Mouse (Mus musculus): Measurements from ENCODE around the gene Sirt2. TPM values are rescaled to one million over a fixed set of nuclear protein-coding genes. Genes with fewer than 3 reads are reported as not detected.

Sirt2 gene
- polyA plus RNA-seq, 1 experiment: 100.0 TPM

- no peaks in the 10 kb centered on the region for H3K27me3 ChIP-seq (ENCODE audit: control insufficient read depth, insufficient read depth, insufficient read length)
- H3K79me2 ChIP-seq (ENCODE audit: control insufficient read depth, insufficient read depth): peaks cover 27% of the 10 kb centered on the region
- H3ac ChIP-seq (ENCODE audit: control insufficient read depth, insufficient read length): peak overlapping the region; percentile 95
- peaks cover 15% of the 10 kb centered on the region for H3K36me3 ChIP-seq (ENCODE audit: control insufficient read depth, insufficient read depth)
- H3K4me2 ChIP-seq (ENCODE audit: low read depth): peak overlapping the region; percentile 98
- TF ChIP-seq POLR2AphosphoS2 (IDR thresholded peaks at IDR 0.05; ENCODE audit: insufficient read length, low read depth): peak; percentile 97
- peak in 1 of 3 experiments; percentile 76 for TF ChIP-seq MYOG (IDR thresholded peaks at IDR 0.05; ENCODE audit: control insufficient read depth in 1 of 3, insufficient read depth in 1 of 3, insufficient read length in 2 of 3, low read depth in 2 of 3)
- TF ChIP-seq TCF12 (IDR thresholded peaks at IDR 0.05; ENCODE audit: insufficient read depth, poor library complexity, severe bottlenecking): no peak
- TF ChIP-seq POLR2A (IDR thresholded peaks at IDR 0.05; ENCODE audit: insufficient read length, low read depth): peak; percentile 82
- TF ChIP-seq MAX (IDR thresholded peaks at IDR 0.05; ENCODE audit: low read depth): no peak
- no peak for TF ChIP-seq USF1 (IDR thresholded peaks at IDR 0.05; ENCODE audit: low read depth)
- peak in 2 of 3 experiments; percentile 52 to 85 for TF ChIP-seq MYOD1 (IDR thresholded peaks at IDR 0.05; ENCODE audit: control insufficient read depth in 1 of 3, insufficient read length in 2 of 3, low read depth in 2 of 3)
- TF ChIP-seq E2F4 (IDR thresholded peaks at IDR 0.05; ENCODE audit: insufficient read depth): no peak
- no peak for TF ChIP-seq REST (IDR thresholded peaks at IDR 0.05; ENCODE audit: insufficient read depth, insufficient read length)
- TF ChIP-seq CEBPB (IDR thresholded peaks at IDR 0.05; ENCODE audit: insufficient read depth, poor library complexity, severe bottlenecking): no peak
- TF ChIP-seq SRF (IDR thresholded peaks at IDR 0.05; ENCODE audit: control insufficient read depth, insufficient read length, low read depth): no peak
- peak overlapping the region; percentile 67 for H3K4me3 ChIP-seq
These were observed 42.4 kb downstream of the Sirt2 start for GRCm38 (mm10) chr7:28808957-28809393.

DNA sequence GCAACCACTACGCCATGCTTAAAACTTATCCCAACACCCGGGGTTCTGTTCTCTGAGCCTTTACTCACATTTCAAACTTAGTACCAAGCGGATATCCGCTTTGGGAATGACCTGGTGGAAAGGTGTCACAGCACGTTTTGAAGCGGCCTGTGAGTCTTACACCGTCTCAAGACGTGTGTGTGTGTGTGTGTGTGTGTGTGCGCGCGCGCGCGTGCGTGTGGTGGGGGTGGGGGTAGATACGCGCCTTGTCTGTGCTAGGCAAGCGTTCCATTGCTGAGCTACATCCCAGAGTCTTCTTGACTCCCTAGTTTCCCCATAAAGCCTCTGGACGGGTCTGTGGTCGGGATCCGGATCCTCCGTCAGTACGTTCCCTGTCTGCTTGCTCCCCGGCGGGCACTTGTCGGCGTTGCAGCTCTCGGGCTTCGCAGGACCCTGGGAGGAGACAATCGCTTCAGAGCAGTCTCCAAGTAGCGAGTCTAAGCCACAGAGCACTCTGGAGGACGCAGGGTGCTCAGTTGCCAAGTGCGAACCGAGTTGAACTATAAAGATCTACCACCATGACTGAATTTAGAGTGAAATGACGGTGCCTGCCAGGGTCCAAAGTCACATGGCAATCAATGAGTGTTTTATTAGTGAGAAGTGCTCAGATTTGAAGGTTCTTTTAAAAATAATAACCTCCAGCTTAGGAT is 43.0 kb downstream of the Sirt2 start:
- H3K4me3 ChIP-seq: peak overlapping the region; percentile 67
- TF ChIP-seq POLR2A (IDR thresholded peaks at IDR 0.05; ENCODE audit: insufficient read length, low read depth): peak; percentile 74
- TF ChIP-seq TCF12 (IDR thresholded peaks at IDR 0.05; ENCODE audit: insufficient read depth, poor library complexity, severe bottlenecking): no peak
- peak in 1 of 3 experiments; percentile 17 for TF ChIP-seq MYOD1 (IDR thresholded peaks at IDR 0.05; ENCODE audit: control insufficient read depth in 1 of 3, insufficient read length in 2 of 3, low read depth in 2 of 3)
- peak; percentile 57 for TF ChIP-seq POLR2AphosphoS2 (IDR thresholded peaks at IDR 0.05; ENCODE audit: insufficient read length, low read depth)
- peaks cover 33% of the 10 kb centered on the region for H3K79me2 ChIP-seq (ENCODE audit: control insufficient read depth, insufficient read depth)
- H3ac ChIP-seq (ENCODE audit: control insufficient read depth, insufficient read length): peak overlapping the region; percentile 95
- peak overlapping the region; percentile 98 for H3K4me2 ChIP-seq (ENCODE audit: low read depth)
- no peaks in the 10 kb centered on the region for H3K27me3 ChIP-seq (ENCODE audit: control insufficient read depth, insufficient read depth, insufficient read length)
- peaks cover 21% of the 10 kb centered on the region for H3K36me3 ChIP-seq (ENCODE audit: control insufficient read depth, insufficient read depth)

GRCm38 (mm10) chr7:28810107-28811066 is 43.9 kb downstream of the Sirt2 start:
- peaks cover 30% of the 10 kb centered on the region for H3K36me3 ChIP-seq (ENCODE audit: control insufficient read depth, insufficient read depth)
- peak overlapping the region; percentile 95 for H3ac ChIP-seq (ENCODE audit: control insufficient read depth, insufficient read length)
- H3K79me2 ChIP-seq (ENCODE audit: control insufficient read depth, insufficient read depth): peaks cover 41% of the 10 kb centered on the region
- H3K4me3 ChIP-seq: peak overlapping the region; percentile 67
- H3K4me2 ChIP-seq (ENCODE audit: low read depth): peak overlapping the region; percentile 98
- H3K27me3 ChIP-seq (ENCODE audit: control insufficient read depth, insufficient read depth, insufficient read length): no peaks in the 10 kb centered on the region
- TF ChIP-seq E2F4 (IDR thresholded peaks at IDR 0.05; ENCODE audit: insufficient read depth) (no peak), TCF12 (IDR thresholded peaks at IDR 0.05; ENCODE audit: insufficient read depth, poor library complexity, severe bottlenecking) (no peak), USF1 (IDR thresholded peaks at IDR 0.05; ENCODE audit: low read depth) (no peak), MYOG (IDR thresholded peaks at IDR 0.05; ENCODE audit: control insufficient read depth in 1 of 3, insufficient read depth in 1 of 3, insufficient read length in 2 of 3, low read depth in 2 of 3) (peak in 1 of 3 experiments; percentile 27), MYOD1 (IDR thresholded peaks at IDR 0.05; ENCODE audit: control insufficient read depth in 1 of 3, insufficient read length in 2 of 3, low read depth in 2 of 3) (peak in 1 of 3 experiments; percentile 54), CEBPB (IDR thresholded peaks at IDR 0.05; ENCODE audit: insufficient read depth, poor library complexity, severe bottlenecking) (peak; percentile 28; the same call in 1 of the 2 replicates), SRF (IDR thresholded peaks at IDR 0.05; ENCODE audit: control insufficient read depth, insufficient read length, low read depth) (peak; percentile 11), MAX (IDR thresholded peaks at IDR 0.05; ENCODE audit: low read depth) (no peak), TCF3 (IDR thresholded peaks at IDR 0.05; ENCODE audit: insufficient read length, low read depth) (no peak), POLR2AphosphoS2 (IDR thresholded peaks at IDR 0.05; ENCODE audit: insufficient read length, low read depth) (peak; percentile 92), REST (IDR thresholded peaks at IDR 0.05; ENCODE audit: insufficient read depth, insufficient read length) (peak; percentile 48), POLR2A (IDR thresholded peaks at IDR 0.05; ENCODE audit: insufficient read length, low read depth) (peak; percentile 96)

DNA sequence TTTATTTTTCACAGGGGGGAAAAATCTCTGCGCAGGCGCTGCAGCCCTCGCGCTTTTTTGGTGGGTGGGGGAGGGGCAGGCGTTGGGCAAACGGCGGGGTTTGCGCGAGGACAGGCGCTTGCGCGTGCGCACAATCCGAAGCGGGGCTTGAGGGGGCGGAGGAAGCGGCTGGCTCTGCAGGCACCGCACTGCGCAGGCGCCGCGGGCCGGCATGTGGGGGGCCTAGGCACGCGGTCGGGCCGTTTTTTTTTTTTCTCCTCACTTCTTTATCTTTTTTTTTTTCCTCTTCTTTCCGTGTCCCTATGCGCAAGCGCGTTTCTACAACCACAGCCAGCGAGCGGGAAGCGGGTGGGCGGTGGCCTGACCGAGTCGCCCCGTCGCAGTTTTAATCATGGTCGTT is 44.7 kb downstream of the Sirt2 start:
- Histone ChIP-seq H3K27me3 (ENCODE audit: control insufficient read depth, insufficient read depth, insufficient read length) (no peaks in the 10 kb centered on the region), H3K36me3 (ENCODE audit: control insufficient read depth, insufficient read depth) (peaks cover 38% of the 10 kb centered on the region), H3K4me2 (ENCODE audit: low read depth) (peak overlapping the region; percentile 93), H3ac (ENCODE audit: control insufficient read depth, insufficient read length) (peak overlapping the region; percentile 95), H3K79me2 (ENCODE audit: control insufficient read depth, insufficient read depth) (peaks cover 49% of the 10 kb centered on the region), H3K4me3 (peak overlapping the region; percentile 67)
- TF ChIP-seq MAX (IDR thresholded peaks at IDR 0.05; ENCODE audit: low read depth) (no peak), SRF (IDR thresholded peaks at IDR 0.05; ENCODE audit: control insufficient read depth, insufficient read length, low read depth) (no peak), POLR2AphosphoS2 (IDR thresholded peaks at IDR 0.05; ENCODE audit: insufficient read length, low read depth) (peak; percentile 72), POLR2A (IDR thresholded peaks at IDR 0.05; ENCODE audit: insufficient read length, low read depth) (peak; percentile 52), CEBPB (IDR thresholded peaks at IDR 0.05; ENCODE audit: insufficient read depth, poor library complexity, severe bottlenecking) (no peak), MYOG (IDR thresholded peaks at IDR 0.05; ENCODE audit: control insufficient read depth in 1 of 3, insufficient read depth in 1 of 3, insufficient read length in 2 of 3, low read depth in 2 of 3) (peak in 1 of 3 experiments; percentile 25), MYOD1 (IDR thresholded peaks at IDR 0.05; ENCODE audit: control insufficient read depth in 1 of 3, insufficient read length in 2 of 3, low read depth in 2 of 3) (peak in 1 of 3 experiments; percentile 49), TCF3 (IDR thresholded peaks at IDR 0.05; ENCODE audit: insufficient read length, low read depth) (no peak), REST (IDR thresholded peaks at IDR 0.05; ENCODE audit: insufficient read depth, insufficient read length) (no peak)

Data from myocyte (in vitro differentiated cells).